Mouse (Mus musculus) cerebellum, adult 2 months (tissue): ENCODE measurements around the gene Clic4. TPM values are rescaled to one million over a fixed set of nuclear protein-coding genes. Genes with fewer than 3 reads are reported as not detected.
A peak's percentile ranks its signal among the peaks of the same experiment; 100 is the strongest.

Source experiments
- DNase-seq, 2 experiments: peaks; one replicate each; pipeline ENCODE4 v3.0.0; 2021
- H3K27ac ChIP-seq: fragments of 200-500 bp; 2 replicates; pipeline ENCODE4 v1.5.1; 2012; ENCODE audit warnings: low read length, control low read depth, inconsistent platforms; ENCODE audit not compliant: insufficient read depth
- H3K27me3 ChIP-seq: fragments of 200-500 bp; 2 replicates; pipeline ENCODE4 v1.6.1; 2012; ENCODE audit warnings: inconsistent platforms, mild to moderate bottlenecking, low read length, moderate library complexity; ENCODE audit not compliant: control insufficient read depth, insufficient read depth
- H3K4me1 ChIP-seq: fragments of 200-500 bp; 2 replicates; pipeline ENCODE4 v1.6.1; 2011; ENCODE audit warnings: low read length; ENCODE audit not compliant: control insufficient read depth, insufficient read depth
- H3K4me3 ChIP-seq: fragments of 200-500 bp; replicated peaks from 2 replicates; pipeline ENCODE3; 2011; ENCODE audit warnings: mild to moderate bottlenecking, low read depth, low read length, control low read depth; ENCODE audit not compliant: insufficient read depth
- CTCF ChIP-seq: fragments of 200-500 bp; IDR thresholded peaks from 2 replicates; pipeline ENCODE4 v1.5.1; 2011; ENCODE audit warnings: low read depth, mild to moderate bottlenecking, control low read depth, low read length, moderate library complexity, borderline replicate concordance; ENCODE audit not compliant: insufficient read depth
- POLR2A ChIP-seq: fragments of 200-500 bp; IDR thresholded peaks from 2 replicates; pipeline ENCODE4 v1.6.1; 2011; ENCODE audit warnings: low read length, control low read depth, borderline replicate concordance; ENCODE audit not compliant: insufficient read depth
- WGBS: fragments of 180-500 bp; shearing (Covaris S2); methylation state at CpG from one replicate; pipeline ENCODE4 v1.1.7; 2018; 5-methylcytosine and 5-hydroxymethylcytosine counted together
- polyA plus RNA-seq: library from polyadenylated mRNA; depleted of rRNA; stranded (reverse); fragments of >200 nt; gene quantifications from 2 replicates; pipeline ENCODE4 v1.2.3, GENCODE M21; 2012

The Clic4 gene
- polyA plus RNA-seq, 1 experiment, result 98.4 TPM

DNA sequence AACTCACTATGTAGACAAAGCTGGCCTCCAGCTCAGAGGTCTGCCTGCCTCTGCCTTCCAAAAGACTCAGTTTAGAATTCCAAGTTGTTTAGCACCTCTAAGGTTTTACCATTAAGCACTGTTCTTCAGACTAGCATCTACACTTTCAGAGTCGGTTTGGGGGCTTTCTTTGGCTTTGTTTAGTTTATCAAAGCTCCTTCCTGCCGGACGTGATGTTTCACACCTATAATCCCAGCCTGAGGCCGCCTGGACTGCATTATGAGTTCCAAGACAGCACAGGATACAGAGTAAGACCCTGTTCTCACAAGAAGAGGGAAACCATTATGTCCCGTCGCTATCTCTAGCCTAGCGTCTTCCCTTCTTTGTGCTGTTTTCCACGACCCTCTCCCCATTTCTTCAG, 2.1 kb downstream of the Clic4 start:
- 72% methylated on average over 8 of the region's 8 CpGs for WGBS
- no peak overlapping the region for H3K4me3 ChIP-seq
- DNase-seq, result no peak
- no peak for TF ChIP-seq CTCF
- H3K27me3 ChIP-seq, result no peaks in the 10 kb centered on the region; the same call in 1 of the 2 replicates
- no peak overlapping the region for H3K27ac ChIP-seq
- no peaks in the 10 kb centered on the region for H3K4me1 ChIP-seq

DNA sequence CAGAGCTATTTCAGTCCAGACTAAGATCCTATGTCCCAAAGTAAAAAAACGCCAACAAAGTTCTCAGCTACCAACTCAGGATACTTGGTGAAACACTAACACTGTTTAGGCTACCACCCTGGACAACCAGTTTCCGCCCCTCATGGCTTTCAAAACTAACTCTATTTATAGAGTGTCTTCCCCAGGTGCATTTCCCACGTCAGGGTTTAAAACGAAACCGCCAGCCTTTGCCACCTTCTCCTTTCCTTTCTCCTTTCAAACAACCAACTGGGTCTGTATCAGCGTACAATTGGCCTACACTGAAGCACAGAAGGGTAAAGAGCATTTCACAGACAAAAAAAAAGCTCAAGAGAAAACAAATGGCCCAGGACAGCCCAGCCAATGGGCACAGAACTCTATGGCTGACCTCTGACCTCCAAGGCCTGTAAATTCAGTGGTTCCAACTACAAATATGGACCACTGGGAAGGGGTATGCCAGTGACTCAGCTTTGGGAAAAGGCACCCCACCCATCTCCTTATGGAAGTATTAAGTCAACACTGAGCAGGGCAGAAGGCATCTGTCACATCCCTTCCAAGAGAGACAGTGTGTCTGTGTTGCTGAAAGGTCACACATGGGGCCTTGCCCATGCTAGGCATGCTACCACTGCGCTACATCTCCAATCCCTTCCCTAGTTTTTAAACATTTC, 2.8 kb downstream of the Clic4 start:
- Histone ChIP-seq H3K27ac (no peak overlapping the region), H3K27me3 (no peaks in the 10 kb centered on the region; the same call in 1 of the 2 replicates), H3K4me1 (no peaks in the 10 kb centered on the region), H3K4me3 (no peak overlapping the region)
- no peak for DNase-seq
- no peak for TF ChIP-seq CTCF
- 81% methylated on average over 7 of the region's 7 CpGs for WGBS

DNA sequence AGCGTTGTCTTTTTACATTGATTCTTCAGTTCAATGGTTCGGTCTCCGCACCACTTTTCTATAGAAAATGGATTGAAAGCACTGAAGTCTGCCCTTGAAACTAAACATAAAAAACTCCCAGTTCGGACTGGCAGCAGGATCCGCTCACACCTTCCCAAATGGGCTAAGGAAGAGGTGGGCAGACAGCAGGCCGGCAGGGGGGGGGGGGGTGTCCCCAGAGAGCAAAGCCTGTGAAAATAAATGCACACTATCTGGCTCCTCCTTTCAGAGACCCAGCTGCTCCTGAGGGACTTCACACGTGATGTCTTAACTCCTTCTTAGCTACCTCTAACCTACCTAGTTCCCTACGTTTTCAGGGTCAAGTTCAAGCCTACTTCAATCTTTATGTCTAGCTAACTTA, 5.1 kb downstream of the Clic4 start:
- no peak overlapping the region for H3K4me3 ChIP-seq

DNA sequence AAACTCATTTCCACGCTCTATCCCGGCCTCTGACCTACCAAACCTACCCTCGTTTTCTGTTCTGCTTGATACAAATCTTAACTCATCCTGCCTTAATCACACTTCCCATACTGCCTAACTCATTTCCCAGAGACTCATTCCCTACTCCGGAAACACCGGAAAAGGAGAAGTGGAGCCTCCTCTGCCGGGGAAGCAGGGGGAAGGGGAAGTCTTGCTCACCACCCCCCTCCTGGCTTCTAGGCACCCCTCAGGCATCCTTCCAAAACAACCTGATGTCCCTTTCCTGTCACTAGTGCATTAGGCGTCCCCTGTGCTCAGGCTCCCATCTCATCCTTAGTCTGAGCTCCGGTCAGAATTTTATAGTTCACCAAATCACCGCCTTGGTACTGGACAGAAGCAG, 5.6 kb downstream of the Clic4 start:
- Histone ChIP-seq H3K27me3 (no peaks in the 10 kb centered on the region; the same call in 1 of the 2 replicates), H3K4me3 (no peak overlapping the region), H3K27ac (no peak overlapping the region), H3K4me1 (no peaks in the 10 kb centered on the region)
- TF ChIP-seq POLR2A (no peak), CTCF (no peak)
- WGBS, result 62% methylated on average over 9 of the region's 9 CpGs
- DNase-seq, result no peak

More for the DNA sequence above, 5.1 kb downstream of the Clic4 start:
- no peak for DNase-seq
- WGBS, result 63% methylated on average over 8 of the region's 8 CpGs
- H3K27ac ChIP-seq, result no peak overlapping the region
- no peaks in the 10 kb centered on the region; the same call in 1 of the 2 replicates for H3K27me3 ChIP-seq
- no peak for TF ChIP-seq POLR2A
- no peak for TF ChIP-seq CTCF
- H3K4me1 ChIP-seq, result no peaks in the 10 kb centered on the region

DNA sequence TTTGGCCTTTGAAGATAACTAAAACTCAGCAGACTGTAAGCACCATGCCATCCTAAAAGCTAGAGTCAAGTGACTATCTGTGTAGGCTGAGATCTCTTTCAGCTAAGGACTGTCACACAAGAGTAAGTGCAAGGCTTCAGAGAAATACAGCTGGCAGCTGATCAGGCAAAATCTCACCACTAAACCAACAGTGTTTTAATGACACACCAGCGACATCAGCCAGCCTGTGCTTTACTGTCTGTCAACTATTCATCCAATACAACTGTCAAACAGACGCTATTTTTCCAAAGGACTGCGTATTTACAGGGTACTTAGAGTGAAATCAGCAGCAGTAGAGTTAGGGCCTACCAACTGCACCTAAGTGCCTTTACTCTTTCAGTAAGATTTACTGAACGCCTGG, 12.2 kb downstream of the Clic4 start:
- Histone ChIP-seq H3K4me3 (no peak overlapping the region), H3K27ac (no peak overlapping the region), H3K4me1 (no peaks in the 10 kb centered on the region), H3K27me3 (no peaks in the 10 kb centered on the region)
- WGBS, result 73% methylated on average over 4 of the region's 4 CpGs
- TF ChIP-seq POLR2A, result no peak
- TF ChIP-seq CTCF, result no peak
- no peak for DNase-seq

DNA sequence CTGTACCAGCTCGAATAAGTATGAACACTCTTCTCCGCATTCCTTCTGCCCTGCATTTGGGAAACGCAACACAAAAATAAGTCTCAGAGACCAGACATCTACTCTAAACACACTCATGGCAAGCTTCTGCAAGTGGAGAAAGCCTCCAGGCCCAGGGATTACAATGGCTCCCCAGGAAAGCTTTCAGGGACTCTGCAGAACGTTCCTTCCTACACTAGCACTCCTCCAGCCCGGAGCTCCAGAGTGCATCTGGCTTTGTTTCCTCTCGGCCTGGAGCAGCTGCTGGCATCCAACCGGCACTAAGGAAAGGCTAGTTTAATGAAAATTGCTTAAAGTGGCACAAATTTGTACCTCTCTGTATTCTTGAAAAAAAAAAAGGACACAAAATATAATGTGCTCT, 14.1 kb downstream of the Clic4 start:
- 36% methylated on average over 7 of the region's 7 CpGs for WGBS
- Histone ChIP-seq H3K4me3 (no peak overlapping the region), H3K27ac (no peak overlapping the region), H3K4me1 (no peaks in the 10 kb centered on the region), H3K27me3 (no peaks in the 10 kb centered on the region)
- DNase-seq, result no peak
- TF ChIP-seq CTCF (no peak), POLR2A (no peak)

DNA sequence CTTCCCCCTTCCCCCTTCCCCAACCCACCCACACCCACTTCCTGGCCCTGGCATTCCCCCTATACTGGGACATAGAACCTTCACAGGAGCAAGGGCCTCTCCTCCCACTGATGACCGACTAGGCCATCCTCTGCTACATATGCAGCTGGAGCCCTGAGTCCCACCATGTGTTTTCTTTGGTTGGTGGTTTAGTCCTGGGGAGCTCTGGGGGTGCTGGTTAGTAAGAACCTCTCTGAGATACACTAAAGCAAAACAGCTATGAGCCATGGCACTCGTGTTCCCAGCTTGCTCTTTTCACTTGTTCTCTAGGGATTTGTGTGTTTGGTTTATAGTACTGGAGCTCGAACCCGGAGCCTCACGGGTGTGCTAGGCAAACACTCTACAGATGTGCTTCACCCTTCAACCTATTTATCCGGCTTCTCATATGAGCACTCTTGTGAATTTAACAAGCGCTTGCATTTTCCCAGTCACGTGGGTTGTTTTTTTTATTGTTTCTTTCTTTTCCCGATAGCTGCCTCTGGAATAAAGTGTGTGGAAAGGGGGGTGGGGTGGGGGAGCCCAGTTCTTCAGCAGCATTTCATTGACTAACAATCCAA, 14.6 kb downstream of the Clic4 start:
- Histone ChIP-seq H3K4me1 (no peaks in the 10 kb centered on the region), H3K4me3 (no peak overlapping the region), H3K27ac (0 out of 2 replicates have a peak overlapping the region, but pooled peaks have one; percentile 30), H3K27me3 (no peaks in the 10 kb centered on the region)
- 60% methylated on average over 9 of the region's 9 CpGs for WGBS
- TF ChIP-seq CTCF, result no peak
- no peak for TF ChIP-seq POLR2A
- no peak for DNase-seq
